Mouse (Mus musculus) megakaryocyte progenitor cell, adult 5-6 weeks (primary cell): Measurements from ENCODE around the gene Rap1b. TPM values are rescaled to one million over a fixed set of nuclear protein-coding genes. Genes with fewer than 3 reads are reported as not detected.
A peak's percentile ranks its signal among the peaks of the same experiment; 100 is the strongest.

ENCODE experiments used
- ATAC-seq: replicated peaks from 2 replicates; pipeline ENCODE4 v1.8.0; 2016; ENCODE audit warnings: mild to moderate bottlenecking, moderate TSS enrichment, inconsistent platforms; ENCODE audit not compliant: poor library complexity
- total RNA-seq, 2 experiments: library from RNA; stranded (forward) in 1 of 2; stranded (reverse) in 1 of 2; fragments of 157-497, 149-512 nt in 1 of 2; fragments of 200-1000 nt in 1 of 2; gene quantifications; 2 replicates each; pipeline versions ENCODE4 v1.2.3 to v1.2.4; 2015 to 2017

Rap1b gene
- 215 and 244 TPM in 2 replicates for total RNA-seq (2015)
- total RNA-seq (2017): 84.2 and 95.6 TPM in 2 replicates

GRCm38 (mm10) chr10:117845597-117846259 lies at the start of gene Rap1b:
Gene Rap1b (minus strand): TSS chr10:117846035.
- ATAC-seq: peak; percentile 77

- ATAC-seq: no peak
These were observed 49.4 kb upstream of the Rap1b start for GRCm38 (mm10) chr10:117895186-117895585.

- no peak for ATAC-seq
These were observed 48.5 kb upstream of the Rap1b start for GRCm38 (mm10) chr10:117894114-117895035.

GRCm38 (mm10) chr10:117893128-117893527 lies 47.3 kb upstream of the Rap1b start:
- peak; percentile 49 for ATAC-seq

GRCm38 (mm10) chr10:117891327-117891726 lies 45.5 kb upstream of the Rap1b start:
- ATAC-seq: peak; percentile 32; the same call in 1 of the 2 replicates

GRCm38 (mm10) chr10:117888822-117889221 lies 43.0 kb upstream of the Rap1b start:
- peak; percentile 37 for ATAC-seq

- no peak for ATAC-seq
These were observed 39.5 kb upstream of the Rap1b start for GRCm38 (mm10) chr10:117885358-117885757.

GRCm38 (mm10) chr10:117884760-117885159 lies 38.9 kb upstream of the Rap1b start:
- ATAC-seq: no peak

GRCm38 (mm10) chr10:117883438-117883837 lies 37.6 kb upstream of the Rap1b start:
- no peak for ATAC-seq

- no peak for ATAC-seq
These were observed 32.8 kb upstream of the Rap1b start for GRCm38 (mm10) chr10:117878628-117879027.

- ATAC-seq: no peak
These were observed 31.0 kb upstream of the Rap1b start for GRCm38 (mm10) chr10:117876801-117877200.

- ATAC-seq: peak; percentile 82
These were observed 30.6 kb upstream of the Rap1b start for GRCm38 (mm10) chr10:117876400-117876799.

- ATAC-seq: no peak
These were observed 29.1 kb upstream of the Rap1b start for GRCm38 (mm10) chr10:117874936-117875335.

GRCm38 (mm10) chr10:117873952-117874351 lies 28.1 kb upstream of the Rap1b start:
- peak; percentile 27; the same call in 1 of the 2 replicates for ATAC-seq

GRCm38 (mm10) chr10:117872468-117872867 lies 26.6 kb upstream of the Rap1b start:
- no peak for ATAC-seq

- no peak for ATAC-seq
These were observed 21.5 kb upstream of the Rap1b start for GRCm38 (mm10) chr10:117867301-117867700.

- ATAC-seq: no peak
These were observed 20.8 kb upstream of the Rap1b start for GRCm38 (mm10) chr10:117866641-117867040.

GRCm38 (mm10) chr10:117864695-117865094 lies 18.9 kb upstream of the Rap1b start:
- no peak for ATAC-seq

GRCm38 (mm10) chr10:117864251-117864650 lies 18.4 kb upstream of the Rap1b start:
- ATAC-seq: no peak

GRCm38 (mm10) chr10:117862014-117862580 lies 16.3 kb upstream of the Rap1b start:
- ATAC-seq: no peak

GRCm38 (mm10) chr10:117860958-117861357 lies 15.1 kb upstream of the Rap1b start:
- peak; percentile 89 for ATAC-seq
